Mouse (Mus musculus): ENCODE results near the gene Ehd2.
"Not testable (repeated sequence)": the region's sequence is repeated elsewhere in the genome, so short reads cannot be mapped to it uniquely, and the experiment has no call there.

Gene Ehd2

GRCm38 (mm10) chr7:15916996-15917395 lies 50.4 kb downstream of the Ehd2 start:
- no peak for DNase-seq (ENCODE audit: low read depth, low spot score)
- H3K27me3 ChIP-seq (ENCODE audit: control insufficient read depth, insufficient read depth, low read length, poor library complexity, severe bottlenecking): no peaks in the 10 kb centered on the region
- peaks cover 4% of the 10 kb centered on the region; the same call in 1 of the 2 replicates for H3K36me3 ChIP-seq (ENCODE audit: control insufficient read depth, insufficient read depth, low read length, poor library complexity, severe bottlenecking)

DNA sequence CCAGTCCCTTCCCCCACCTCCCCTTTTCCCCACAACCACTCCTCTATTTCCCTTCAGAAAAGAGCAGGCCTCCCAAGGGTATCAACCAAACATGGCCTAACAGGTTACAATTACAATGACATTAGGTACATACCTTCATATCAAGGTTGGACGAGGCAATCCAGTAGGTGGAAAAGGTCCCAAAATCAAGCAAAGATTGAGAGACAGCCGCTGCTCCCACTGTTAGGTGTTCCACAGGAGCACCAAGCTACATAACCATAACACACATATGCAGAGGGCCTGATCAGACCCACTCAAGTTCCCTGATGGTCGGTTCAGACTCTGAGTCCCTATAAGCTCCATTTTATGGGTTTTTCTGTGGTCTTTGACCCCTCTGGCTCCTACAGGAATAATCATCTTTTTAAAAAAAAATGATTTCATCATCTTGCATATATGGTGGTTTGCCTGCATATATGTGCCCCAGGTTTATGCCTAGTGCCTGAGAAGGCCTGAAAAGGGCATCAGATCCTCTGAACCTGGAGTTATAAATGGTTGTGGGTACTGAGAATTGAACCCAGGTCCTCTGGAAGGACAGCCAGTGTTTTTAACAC lies 51.1 kb downstream of the Ehd2 start:
- Histone ChIP-seq H3K27me3 (ENCODE audit: control insufficient read depth, insufficient read depth, low read length, poor library complexity, severe bottlenecking) (no peaks in the 10 kb centered on the region), H3K36me3 (ENCODE audit: control insufficient read depth, insufficient read depth, low read length, poor library complexity, severe bottlenecking) (peaks cover 4% of the 10 kb centered on the region; the same call in 1 of the 2 replicates)
- no peak for DNase-seq (ENCODE audit: low read depth, low spot score)

GRCm38 (mm10) chr7:15915695-15916094 lies 51.7 kb downstream of the Ehd2 start:
- H3K36me3 ChIP-seq (ENCODE audit: control insufficient read depth, insufficient read depth, low read length, poor library complexity, severe bottlenecking); DNase-seq (ENCODE audit: low read depth, low spot score); H3K27me3 ChIP-seq (ENCODE audit: control insufficient read depth, insufficient read depth, low read length, poor library complexity, severe bottlenecking): not testable (repeated sequence)

DNA sequence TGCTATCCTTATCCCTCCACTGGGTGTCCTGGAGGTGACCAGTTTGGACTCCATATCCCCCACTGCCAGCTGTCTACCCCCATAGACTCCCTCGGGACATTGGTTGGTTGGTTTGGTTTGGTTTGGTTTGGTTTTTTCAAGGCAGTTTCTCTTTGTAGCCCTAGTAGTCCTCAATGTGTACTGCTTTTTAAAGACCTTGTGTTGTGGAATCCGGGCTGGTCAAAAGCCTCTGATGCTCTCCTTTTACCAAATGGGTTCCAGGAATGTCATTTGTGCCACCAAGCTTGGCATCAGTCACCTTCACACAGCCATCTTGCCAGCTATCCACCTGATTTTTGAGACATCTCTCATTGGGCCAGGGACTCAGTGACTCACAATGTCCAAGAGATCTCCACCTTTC lies 52.6 kb downstream of the Ehd2 start:
- no peak for DNase-seq (ENCODE audit: low read depth, low spot score)
- peaks cover 4% of the 10 kb centered on the region; the same call in 1 of the 2 replicates for H3K36me3 ChIP-seq (ENCODE audit: control insufficient read depth, insufficient read depth, low read length, poor library complexity, severe bottlenecking)
- H3K27me3 ChIP-seq (ENCODE audit: control insufficient read depth, insufficient read depth, low read length, poor library complexity, severe bottlenecking): no peaks in the 10 kb centered on the region

DNA sequence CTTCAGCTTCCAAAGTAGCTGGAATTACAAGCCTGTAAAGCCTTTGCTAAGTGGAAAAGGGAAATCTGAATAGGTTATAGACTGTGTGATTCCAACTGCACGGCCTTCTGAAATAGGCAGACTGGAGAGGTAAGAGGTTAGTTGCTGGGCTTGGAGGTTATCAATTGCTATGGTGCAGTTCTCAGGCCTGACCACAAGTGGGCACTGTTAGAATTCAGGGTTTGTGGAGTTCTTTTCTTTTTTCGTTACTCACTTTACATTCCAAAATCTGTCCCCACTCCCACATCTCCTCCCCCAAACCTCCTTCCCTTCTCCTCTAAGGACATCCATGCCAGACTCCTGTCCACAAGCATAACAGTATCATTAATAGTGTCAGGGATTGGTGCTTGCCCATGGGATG lies 53.1 kb downstream of the Ehd2 start:
- H3K27me3 ChIP-seq (ENCODE audit: control insufficient read depth, insufficient read depth, low read length, poor library complexity, severe bottlenecking): no peaks in the 10 kb centered on the region
- DNase-seq (ENCODE audit: low read depth, low spot score): peak; percentile 75
- 0 out of 2 replicates have a peak, but pooled peaks cover 2% of the 10 kb centered on the region for H3K36me3 ChIP-seq (ENCODE audit: control insufficient read depth, insufficient read depth, low read length, poor library complexity, severe bottlenecking)

DNA sequence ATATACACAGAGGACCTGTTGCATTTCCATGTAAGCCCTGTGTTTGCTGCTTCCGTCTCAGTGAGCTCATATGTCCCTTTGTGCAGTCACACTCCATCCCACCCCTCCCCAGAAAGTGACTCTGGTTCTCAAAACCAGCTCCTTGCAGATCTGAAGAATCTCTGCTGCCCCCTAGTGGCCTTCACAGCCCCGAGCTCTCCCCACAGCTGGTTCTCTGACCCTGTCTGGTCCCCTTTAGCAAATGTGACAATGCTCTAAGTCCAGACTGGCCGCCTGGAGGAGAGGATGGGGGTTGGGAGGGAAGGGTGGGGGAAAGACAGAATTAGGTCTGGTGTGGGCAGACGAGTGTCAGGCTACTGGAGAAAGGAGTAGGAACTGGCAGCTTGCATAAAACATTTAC lies 55.2 kb downstream of the Ehd2 start:
- 0 out of 2 replicates have a peak, but pooled peaks cover 2% of the 10 kb centered on the region for H3K36me3 ChIP-seq (ENCODE audit: control insufficient read depth, insufficient read depth, low read length, poor library complexity, severe bottlenecking)
- DNase-seq (ENCODE audit: low read depth, low spot score): peak; percentile 87
- H3K27me3 ChIP-seq (ENCODE audit: control insufficient read depth, insufficient read depth, low read length, poor library complexity, severe bottlenecking): no peaks in the 10 kb centered on the region

GRCm38 (mm10) chr7:15910521-15910920 lies 56.8 kb downstream of the Ehd2 start:
- Histone ChIP-seq H3K27me3 (ENCODE audit: control insufficient read depth, insufficient read depth, low read length, poor library complexity, severe bottlenecking) (no peaks in the 10 kb centered on the region), H3K36me3 (ENCODE audit: control insufficient read depth, insufficient read depth, low read length, poor library complexity, severe bottlenecking) (no peaks in the 10 kb centered on the region)
- DNase-seq (ENCODE audit: low read depth, low spot score): no peak

- no peaks in the 10 kb centered on the region for H3K36me3 ChIP-seq (ENCODE audit: control insufficient read depth, insufficient read depth, low read length, poor library complexity, severe bottlenecking)
- DNase-seq (ENCODE audit: low read depth, low spot score): no peak
- H3K27me3 ChIP-seq (ENCODE audit: control insufficient read depth, insufficient read depth, low read length, poor library complexity, severe bottlenecking): no peaks in the 10 kb centered on the region
Measured at GRCm38 (mm10) chr7:15907971-15908590, 59.3 kb downstream of the Ehd2 start.

DNA sequence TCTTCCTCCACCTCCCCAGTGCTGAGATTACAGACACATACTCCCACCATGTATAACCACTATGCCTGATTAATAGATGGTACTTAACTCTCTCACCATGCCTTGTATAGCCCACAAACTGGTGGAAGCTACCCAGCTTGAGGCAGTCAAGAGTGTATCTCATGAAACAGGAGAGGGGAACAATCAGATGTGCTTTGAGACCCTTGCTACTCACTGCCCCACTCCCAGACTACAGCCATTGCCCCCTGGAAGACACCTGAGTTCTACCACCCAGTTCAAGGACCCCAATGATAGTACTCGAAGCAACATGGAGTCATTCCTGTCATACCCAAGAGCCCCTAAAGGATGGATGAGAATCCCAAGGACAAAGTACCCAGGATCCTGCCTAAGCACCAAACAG lies 60.8 kb downstream of the Ehd2 start:
- no peaks in the 10 kb centered on the region for H3K27me3 ChIP-seq (ENCODE audit: control insufficient read depth, insufficient read depth, low read length, poor library complexity, severe bottlenecking)
- no peaks in the 10 kb centered on the region for H3K36me3 ChIP-seq (ENCODE audit: control insufficient read depth, insufficient read depth, low read length, poor library complexity, severe bottlenecking)
- no peak for DNase-seq (ENCODE audit: low read depth, low spot score)

DNA sequence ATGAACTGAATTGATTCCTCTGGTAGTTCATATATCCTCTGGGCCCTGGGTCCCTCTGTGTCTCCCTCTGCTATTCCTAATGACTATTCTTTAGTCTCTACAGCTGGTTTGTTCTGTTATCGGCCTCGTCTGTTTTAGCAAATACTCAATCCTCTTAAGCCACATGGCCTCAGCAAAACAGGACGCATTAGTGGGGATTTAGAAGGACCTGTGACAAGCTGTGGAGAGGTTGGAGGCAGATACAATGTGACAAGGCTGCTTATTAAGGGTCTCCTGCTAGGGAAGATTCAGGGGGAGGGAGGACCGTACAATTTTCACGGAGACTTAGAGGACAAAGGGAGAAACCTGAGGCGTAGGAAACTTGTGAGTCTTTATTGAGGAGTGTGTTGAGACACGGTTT lies 61.5 kb downstream of the Ehd2 start:
- H3K27me3 ChIP-seq (ENCODE audit: control insufficient read depth, insufficient read depth, low read length, poor library complexity, severe bottlenecking): no peaks in the 10 kb centered on the region
- no peak for DNase-seq (ENCODE audit: low read depth, low spot score)
- H3K36me3 ChIP-seq (ENCODE audit: control insufficient read depth, insufficient read depth, low read length, poor library complexity, severe bottlenecking): no peaks in the 10 kb centered on the region

- Histone ChIP-seq H3K27me3 (ENCODE audit: control insufficient read depth, insufficient read depth, low read length, poor library complexity, severe bottlenecking) (no peaks in the 10 kb centered on the region), H3K36me3 (ENCODE audit: control insufficient read depth, insufficient read depth, low read length, poor library complexity, severe bottlenecking) (no peaks in the 10 kb centered on the region)
- no peak for DNase-seq (ENCODE audit: low read depth, low spot score)
Measured at GRCm38 (mm10) chr7:15901366-15902048, 65.9 kb downstream of the Ehd2 start.
